Mouse (Mus musculus) myocyte (in vitro differentiated cells): ENCODE data around the gene Adam30. TPM values are rescaled to one million over a fixed set of nuclear protein-coding genes. Genes with fewer than 3 reads are reported as not detected.

Experiments used
- H3K27me3 ChIP-seq: one replicate; pipeline ENCODE4 v1.6.1; 2011; ENCODE audit not compliant: control insufficient read depth, insufficient read depth, insufficient read length
- H3K36me3 ChIP-seq: one replicate; pipeline ENCODE4 v1.6.1; 2011; ENCODE audit not compliant: control insufficient read depth, insufficient read depth
- H3K4me2 ChIP-seq: one replicate; pipeline ENCODE4 v1.6.1; 2011; ENCODE audit warnings: low read depth, control low read depth
- H3K4me3 ChIP-seq: one replicate; pipeline ENCODE4 v1.5.1; 2011; ENCODE audit warnings: mild to moderate bottlenecking, control low read depth, moderate library complexity
- H3K79me2 ChIP-seq: one replicate; pipeline ENCODE4 v1.6.1; 2011; ENCODE audit not compliant: control insufficient read depth, insufficient read depth
- H3ac ChIP-seq: one replicate; pipeline ENCODE4 v1.6.1; 2011; ENCODE audit not compliant: control insufficient read depth, insufficient read length
- CEBPB ChIP-seq: IDR thresholded peaks from 2 replicates; pipeline ENCODE4 v1.6.1; 2011; ENCODE audit warnings: mild to moderate bottlenecking, moderate library complexity; ENCODE audit not compliant: poor library complexity, insufficient read depth, severe bottlenecking
- E2F4 ChIP-seq: IDR thresholded peaks from one replicate; pipeline ENCODE4 v1.6.1; 2011; ENCODE audit warnings: mild to moderate bottlenecking, control low read depth, moderate library complexity; ENCODE audit not compliant: insufficient read depth
- MAX ChIP-seq: IDR thresholded peaks from one replicate; pipeline ENCODE4 v1.6.1; 2011; ENCODE audit warnings: low read depth, mild to moderate bottlenecking, control low read depth
- MYOD1 ChIP-seq, 3 experiments: IDR thresholded peaks; one replicate each; pipeline ENCODE4 v1.6.1; 2011; ENCODE audit warnings: control low read depth in 2 of 3, low read depth in 2 of 3, mild to moderate bottlenecking in 2 of 3, moderate library complexity in 1 of 3; ENCODE audit not compliant: insufficient read length in 2 of 3, control insufficient read depth in 1 of 3
- MYOG ChIP-seq, 3 experiments: IDR thresholded peaks; one replicate each; pipeline ENCODE4 v1.6.1; 2011; ENCODE audit warnings: control low read depth in 2 of 3, low read depth in 2 of 3, mild to moderate bottlenecking in 2 of 3; ENCODE audit not compliant: insufficient read length in 2 of 3, control insufficient read depth in 1 of 3, insufficient read depth in 1 of 3
- POLR2A ChIP-seq: IDR thresholded peaks from one replicate; pipeline ENCODE4 v1.6.1; 2011; ENCODE audit warnings: low read depth, mild to moderate bottlenecking, control low read depth, moderate library complexity; ENCODE audit not compliant: insufficient read length
- POLR2AphosphoS2 ChIP-seq: IDR thresholded peaks from one replicate; pipeline ENCODE4 v1.6.1; 2011; ENCODE audit warnings: low read depth, control low read depth; ENCODE audit not compliant: insufficient read length
- REST ChIP-seq: IDR thresholded peaks from one replicate; pipeline ENCODE4 v1.6.1; 2011; ENCODE audit warnings: mild to moderate bottlenecking, control low read depth, moderate library complexity; ENCODE audit not compliant: insufficient read depth, insufficient read length
- TCF12 ChIP-seq: IDR thresholded peaks from one replicate; pipeline ENCODE4 v1.6.1; 2011; ENCODE audit warnings: mild to moderate bottlenecking, control low read depth; ENCODE audit not compliant: poor library complexity, insufficient read depth, severe bottlenecking
- TCF3 ChIP-seq: IDR thresholded peaks from one replicate; pipeline ENCODE4 v1.6.1; 2011; ENCODE audit warnings: low read depth, control low read depth; ENCODE audit not compliant: insufficient read length
- USF1 ChIP-seq: IDR thresholded peaks from one replicate; pipeline ENCODE4 v1.6.1; 2011; ENCODE audit warnings: low read depth, mild to moderate bottlenecking, control low read depth, moderate library complexity
- polyA plus RNA-seq: library from polyadenylated mRNA; unstranded; fragments of >200 nt; fragmentation: generic; extraction: Trizol; gene quantifications from one replicate; pipeline ENCODE4 v1.2.1, GENCODE M21; 2012; ENCODE audit warnings: missing spikeins

The Adam30 gene
- polyA plus RNA-seq, 1 experiment, result not detected

DNA sequence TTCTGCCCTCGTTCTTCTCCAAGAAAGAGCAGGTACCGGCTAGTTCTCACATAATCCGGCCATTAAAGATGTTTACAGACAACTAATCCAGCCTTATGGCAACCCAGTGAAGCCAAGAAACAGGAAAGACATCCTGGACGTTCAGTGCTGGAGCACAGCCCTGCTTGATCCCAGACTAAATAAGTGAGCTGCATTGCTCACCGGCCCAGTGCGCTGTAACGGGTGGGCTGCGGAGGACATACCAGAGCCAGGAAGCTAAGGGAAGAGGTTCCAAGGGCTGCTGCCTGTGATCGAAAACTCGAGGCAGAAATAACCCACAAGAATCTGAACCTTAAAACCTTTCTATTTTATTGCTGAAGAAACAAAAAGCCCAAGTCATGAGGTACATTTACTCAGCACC lies 50.4 kb downstream of the Adam30 start:
- TF ChIP-seq MYOD1 (IDR thresholded peaks at IDR 0.05; ENCODE audit: control insufficient read depth in 1 of 3, insufficient read length in 2 of 3, low read depth in 2 of 3) (no peak), REST (no peak), USF1 (no peak), TCF12 (no peak)
- Histone ChIP-seq H3K36me3 (no peaks in the 10 kb centered on the region), H3K4me2 (no peak overlapping the region), H3ac (no peak overlapping the region), H3K79me2 (no peaks in the 10 kb centered on the region), H3K4me3 (no peak overlapping the region), H3K27me3 (no peaks in the 10 kb centered on the region)

DNA sequence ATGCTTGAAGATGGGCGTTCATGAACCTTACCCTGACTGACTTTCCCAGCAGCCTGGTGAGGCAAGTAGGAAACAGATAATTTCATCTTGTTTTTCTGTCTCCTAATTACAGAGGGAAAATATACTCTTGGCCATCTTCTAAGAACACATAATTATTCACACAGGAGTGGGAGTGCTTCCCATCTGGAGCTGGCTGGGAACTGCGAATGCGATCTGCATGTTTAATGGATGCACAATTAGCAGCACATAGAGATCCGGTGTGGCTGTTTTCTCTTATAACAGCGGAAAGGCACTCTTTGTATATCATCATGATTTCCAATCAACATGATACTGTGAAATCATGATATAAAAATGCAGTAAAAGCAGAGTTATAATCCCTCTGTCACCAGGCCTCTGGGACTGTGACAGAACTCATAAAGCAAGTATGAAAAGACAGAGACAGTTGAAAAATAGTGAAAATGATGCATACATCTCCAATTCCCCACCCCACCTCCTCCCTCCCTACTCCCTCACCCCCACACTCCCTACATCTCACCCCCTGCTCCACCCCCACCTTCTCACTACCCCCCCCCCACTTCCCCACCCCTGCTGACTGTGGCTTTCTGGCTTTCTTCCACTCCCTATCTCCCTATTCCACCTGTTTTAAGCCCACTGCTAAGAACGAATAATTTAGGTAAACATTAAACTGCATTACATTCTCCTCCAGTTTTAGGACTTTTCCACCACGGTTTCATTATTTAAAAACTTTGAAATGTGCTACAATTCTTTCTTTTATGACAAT lies 51.1 kb downstream of the Adam30 start:
- Histone ChIP-seq H3K27me3 (no peaks in the 10 kb centered on the region), H3ac (no peak overlapping the region), H3K4me2 (no peak overlapping the region), H3K79me2 (no peaks in the 10 kb centered on the region), H3K4me3 (no peak overlapping the region), H3K36me3 (no peaks in the 10 kb centered on the region)
- TF ChIP-seq CEBPB, result no peak
- TF ChIP-seq MAX, result no peak
- no peak for TF ChIP-seq REST
- no peak for TF ChIP-seq MYOD1 (IDR thresholded peaks at IDR 0.05; ENCODE audit: control insufficient read depth in 1 of 3, insufficient read length in 2 of 3, low read depth in 2 of 3)
- no peak for TF ChIP-seq TCF12
- TF ChIP-seq TCF3, result no peak
- TF ChIP-seq E2F4, result no peak
- TF ChIP-seq MYOG (IDR thresholded peaks at IDR 0.05; ENCODE audit: control insufficient read depth in 1 of 3, insufficient read depth in 1 of 3, insufficient read length in 2 of 3, low read depth in 2 of 3), result no peak
- no peak for TF ChIP-seq POLR2A
- no peak for TF ChIP-seq POLR2AphosphoS2
- TF ChIP-seq USF1, result no peak

Other genes starting within 250 kb of the Adam30 start
- gene Notch2, start 147.1 kb upstream of the Adam30 start, polyA plus RNA-seq, result 15.1 TPM
- not detected for gene Reg4, start 61.5 kb downstream of the Adam30 start, polyA plus RNA-seq
- not detected for gene Hmgcs2, start 119.8 kb downstream of the Adam30 start, polyA plus RNA-seq
- gene Phgdh, start 179.4 kb downstream of the Adam30 start, polyA plus RNA-seq, result 849 TPM
- gene Zfp697, start 221.8 kb downstream of the Adam30 start, polyA plus RNA-seq, result 5.3 TPM